Mouse (Mus musculus) kidney, postnatal 0 days (tissue): ENCODE data around the gene Agr3. TPM values are rescaled to one million over a fixed set of nuclear protein-coding genes. Genes with fewer than 3 reads are reported as not detected.

ENCODE experiments used
- ATAC-seq: fragments of 200-750 bp; cut with Nextera tagmentation; replicated peaks from 2 replicates; pipeline ENCODE4 v1.8.0; 2017; ENCODE audit warnings: low read depth, moderate number of reproducible peaks, moderate TSS enrichment, moderate library complexity; ENCODE audit not compliant: low FRiP score
- DNase-seq: peaks from one replicate; pipeline ENCODE4 v3.0.0-alpha.2; 2016; ENCODE audit warnings: low spot score
- H3K27ac ChIP-seq: fragments of 300-500 bp; sonication (generic); 2 replicates; pipeline ENCODE4 v1.5.1; 2014; ENCODE audit warnings: mild to moderate bottlenecking
- H3K27me3 ChIP-seq: fragments of 300-500 bp; sonication (generic); 2 replicates; pipeline ENCODE4 v1.6.1; 2014; ENCODE audit warnings: low read length, mixed read lengths; ENCODE audit not compliant: insufficient read depth
- H3K36me3 ChIP-seq: fragments of 300-500 bp; sonication (generic); 2 replicates; pipeline ENCODE4 v1.6.1; 2014; ENCODE audit warnings: low read length, mixed read lengths; ENCODE audit not compliant: insufficient read depth
- H3K4me1 ChIP-seq: fragments of 300-500 bp; sonication (generic); replicated peaks from 2 replicates; pipeline ENCODE4 v1.6.1; 2014; ENCODE audit warnings: antibody characterized with exemption, low read length, mixed read lengths; ENCODE audit not compliant: insufficient read depth
- H3K4me2 ChIP-seq: fragments of 300-500 bp; sonication (generic); 2 replicates; pipeline ENCODE4 v1.6.1; 2014; ENCODE audit warnings: mild to moderate bottlenecking, low read length, moderate library complexity, mixed read lengths
- H3K4me3 ChIP-seq: fragments of 300-500 bp; sonication (generic); replicated peaks from 2 replicates; pipeline ENCODE4 v1.5.1; 2014; ENCODE audit warnings: low read depth, low read length
- H3K9ac ChIP-seq: fragments of 300-500 bp; sonication (generic); 2 replicates; pipeline ENCODE4 v1.6.1; 2014; ENCODE audit warnings: low read depth, low read length
- H3K9me3 ChIP-seq: fragments of 300-500 bp; sonication (generic); replicated peaks from 2 replicates; pipeline ENCODE4 v1.6.1; 2016; ENCODE audit warnings: low read length, inconsistent platforms, mixed read lengths
- CTCF ChIP-seq: IDR thresholded peaks from 2 replicates; pipeline ENCODE4 v1.5.1; 2016; ENCODE audit warnings: antibody characterized with exemption, low read depth, mild to moderate bottlenecking, moderate library complexity
- WGBS: fragments of 180-500 bp; shearing (Covaris S2); extraction: QIAGEN DNeasy Blood & Tissue Kit; methylation state at CpG from one replicate; pipeline ENCODE4 v1.1.7; 2014; 5-methylcytosine and 5-hydroxymethylcytosine counted together
- polyA plus RNA-seq: library from polyadenylated mRNA; unstranded; fragments of >200 nt; fragmentation: Nextera tagmentation; extraction: Ambion mirVana; gene quantifications from 2 replicates; pipeline ENCODE4 v1.2.1, GENCODE M21; 2015

Agr3 gene
- polyA plus RNA-seq, 1 experiment from 2014 or later: not detected

DNA sequence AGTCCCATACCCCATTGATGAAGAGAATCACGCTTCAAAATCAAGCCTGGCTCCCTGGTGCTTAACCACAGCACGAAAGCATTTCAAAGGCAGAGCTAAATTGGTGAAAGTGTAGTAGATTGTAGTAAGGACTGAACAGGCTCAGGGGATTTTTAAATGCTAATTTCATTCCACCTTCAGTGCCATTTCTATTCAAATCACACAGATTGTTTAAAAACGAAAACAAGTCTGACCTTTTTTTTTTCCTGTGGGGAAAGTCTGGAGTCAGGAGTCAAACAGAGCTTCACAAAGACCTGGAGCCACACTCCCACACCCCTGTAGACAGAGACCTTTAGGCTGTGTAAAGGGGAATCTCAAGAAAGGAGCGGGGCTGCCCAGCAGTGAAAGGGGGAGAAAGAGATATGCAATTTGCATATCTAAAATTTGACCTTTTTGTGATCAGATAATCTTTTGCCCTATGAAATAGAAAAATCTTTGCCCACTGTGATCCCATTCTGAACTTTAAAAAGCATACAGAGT lies 28.6 kb upstream of the Agr3 start:
- Histone ChIP-seq H3K27ac (no peak overlapping the region), H3K9me3 (no peaks in the 10 kb centered on the region), H3K9ac (no peak overlapping the region), H3K4me3 (peak overlapping the region; percentile 33), H3K4me2 (peak overlapping the region; percentile 62), H3K4me1 (no peaks in the 10 kb centered on the region), H3K27me3 (no peaks in the 10 kb centered on the region), H3K36me3 (no peaks in the 10 kb centered on the region)
- 26% methylated on average over 4 of the region's 4 CpGs for WGBS
- DNase-seq (peak; percentile 10), ATAC-seq (no peak)
- TF ChIP-seq CTCF: no peak

DNA sequence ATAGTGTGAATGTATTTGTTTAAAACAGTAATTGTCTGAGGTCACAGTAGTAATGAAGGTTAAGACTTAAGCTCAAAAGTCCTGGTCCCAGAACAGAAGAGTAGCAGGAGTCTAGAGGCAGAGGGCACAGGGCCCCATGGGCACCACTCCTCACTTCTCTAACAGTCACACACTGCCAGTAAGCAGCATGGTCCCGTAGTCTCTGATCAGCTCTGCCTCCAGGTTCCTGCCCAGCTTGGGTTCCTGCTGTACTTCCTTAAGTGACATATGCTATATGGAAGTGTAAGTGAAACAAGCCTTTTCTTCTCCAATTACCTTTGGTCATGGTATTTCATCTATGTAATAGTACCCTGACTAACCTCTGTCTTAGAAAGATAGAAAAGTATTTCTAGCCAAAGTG lies 14.8 kb upstream of the Agr3 start:
- ATAC-seq (no peak), DNase-seq (no peak)
- 80% methylated on average over 1 of the region's 1 CpGs for WGBS

DNA sequence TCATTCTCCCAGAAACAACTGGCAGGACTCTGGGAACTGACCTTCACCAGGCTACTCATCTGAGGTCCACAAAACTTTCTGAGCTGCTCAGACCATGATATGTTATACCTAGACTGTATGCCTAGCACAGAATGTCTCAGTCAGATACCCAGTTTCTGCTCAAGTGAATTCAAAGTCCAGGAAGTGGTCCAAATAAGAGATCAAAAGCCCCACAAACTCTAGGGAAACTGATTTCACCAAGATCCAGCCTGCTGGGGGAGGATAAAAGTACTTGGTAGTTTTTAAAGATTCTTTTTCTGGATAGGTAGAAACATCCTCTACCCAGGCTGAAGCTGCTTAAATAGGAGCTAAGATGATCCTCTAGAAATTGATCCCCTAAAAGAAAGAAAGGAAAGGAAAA lies 9.6 kb upstream of the Agr3 start:
- DNase-seq (no peak), ATAC-seq (no peak)
- no peaks in the 10 kb centered on the region for H3K9me3 ChIP-seq
- H3K4me2 ChIP-seq: no peak overlapping the region
- no peak overlapping the region for H3K27ac ChIP-seq
- no peak overlapping the region for H3K9ac ChIP-seq
- H3K4me1 ChIP-seq: no peaks in the 10 kb centered on the region
- H3K27me3 ChIP-seq: no peaks in the 10 kb centered on the region
- no peaks in the 10 kb centered on the region for H3K36me3 ChIP-seq
- no peak for TF ChIP-seq CTCF
- no peak overlapping the region for H3K4me3 ChIP-seq

More for the DNA sequence above, 14.8 kb upstream of the Agr3 start:
- TF ChIP-seq CTCF: no peak
- Histone ChIP-seq H3K27me3 (no peaks in the 10 kb centered on the region), H3K9ac (no peak overlapping the region), H3K27ac (no peak overlapping the region), H3K36me3 (no peaks in the 10 kb centered on the region), H3K4me2 (no peak overlapping the region), H3K9me3 (no peaks in the 10 kb centered on the region), H3K4me3 (no peak overlapping the region), H3K4me1 (no peaks in the 10 kb centered on the region)

DNA sequence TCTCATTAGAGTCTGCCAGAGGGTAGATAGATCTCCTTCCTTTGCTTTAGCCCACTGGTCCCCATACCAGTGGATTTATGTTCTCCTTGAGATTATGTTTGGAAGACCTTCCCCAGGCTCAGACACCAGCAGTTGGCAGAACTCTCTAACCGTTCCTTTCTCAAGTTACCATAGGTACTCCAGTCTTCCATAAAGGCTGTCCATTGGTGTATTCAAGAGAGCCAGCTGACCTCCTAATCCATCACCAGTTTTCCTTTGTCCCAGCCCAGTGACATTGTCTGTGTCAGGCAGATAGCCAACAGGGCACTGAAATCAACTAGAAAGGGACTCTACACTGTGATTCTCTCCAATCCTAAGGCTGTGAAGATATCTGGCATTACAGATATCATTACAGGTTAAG lies 9.0 kb upstream of the Agr3 start:
- no peak overlapping the region for H3K4me3 ChIP-seq
- ATAC-seq: no peak
- H3K9me3 ChIP-seq: no peaks in the 10 kb centered on the region
- TF ChIP-seq CTCF: no peak
- no peak for DNase-seq
- no peaks in the 10 kb centered on the region for H3K4me1 ChIP-seq
- H3K27me3 ChIP-seq: no peaks in the 10 kb centered on the region
- no peak overlapping the region for H3K4me2 ChIP-seq
- no peaks in the 10 kb centered on the region for H3K36me3 ChIP-seq
- H3K9ac ChIP-seq: no peak overlapping the region
- no peak overlapping the region for H3K27ac ChIP-seq
- WGBS: 48% methylated on average over 1 of the region's 1 CpGs

DNA sequence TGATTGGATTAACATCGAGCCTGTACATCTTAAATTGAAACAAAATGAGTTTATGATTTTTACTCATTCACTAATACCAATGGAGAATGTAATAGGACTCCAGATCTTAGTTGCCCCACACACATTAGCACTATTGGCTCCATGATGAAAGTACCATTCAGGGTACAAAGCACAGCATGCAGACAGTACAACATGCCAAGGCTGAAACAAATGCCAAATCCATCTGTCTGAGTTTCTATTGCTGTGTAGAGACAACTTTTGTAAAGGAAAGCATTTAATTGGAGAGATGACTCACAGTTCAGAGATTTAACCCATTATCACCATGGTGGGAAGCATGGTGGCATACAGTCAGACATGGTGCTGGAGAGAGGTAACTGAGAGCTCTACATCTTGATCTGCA lies 7.4 kb upstream of the Agr3 start:
- no peak for TF ChIP-seq CTCF
- ATAC-seq: no peak
- Histone ChIP-seq H3K4me2 (no peak overlapping the region), H3K4me1 (no peaks in the 10 kb centered on the region), H3K4me3 (no peak overlapping the region), H3K27ac (no peak overlapping the region), H3K27me3 (no peaks in the 10 kb centered on the region), H3K9ac (no peak overlapping the region), H3K9me3 (no peaks in the 10 kb centered on the region), H3K36me3 (no peaks in the 10 kb centered on the region)
- no peak for DNase-seq
- 77% methylated on average over 1 of the region's 1 CpGs for WGBS

DNA sequence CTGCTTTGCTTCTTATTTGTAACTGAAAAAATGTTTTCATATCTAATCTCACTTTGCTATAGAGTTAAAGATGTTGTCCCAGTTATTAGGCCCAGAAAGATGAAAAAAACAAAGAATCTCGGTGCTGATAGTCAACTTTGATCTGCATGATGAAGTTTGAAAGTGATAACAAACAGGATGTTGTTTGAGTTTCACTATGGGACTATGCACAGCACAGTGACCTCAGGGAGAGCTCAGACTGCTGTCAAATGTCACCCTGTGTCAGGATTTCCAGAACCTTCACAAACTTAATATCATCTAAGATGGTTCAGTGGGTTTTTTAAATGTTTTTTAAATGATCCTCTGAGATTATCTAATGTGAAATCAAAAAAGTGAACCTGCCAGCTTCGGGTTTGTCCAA lies 2.4 kb downstream of the Agr3 start:
- Histone ChIP-seq H3K9me3 (no peaks in the 10 kb centered on the region), H3K27me3 (no peaks in the 10 kb centered on the region), H3K9ac (no peak overlapping the region), H3K27ac (no peak overlapping the region), H3K4me2 (no peak overlapping the region), H3K4me3 (no peak overlapping the region), H3K36me3 (no peaks in the 10 kb centered on the region), H3K4me1 (no peaks in the 10 kb centered on the region)
- ATAC-seq: no peak
- no peak for DNase-seq
- 65% methylated on average over 2 of the region's 2 CpGs for WGBS
- no peak for TF ChIP-seq CTCF

DNA sequence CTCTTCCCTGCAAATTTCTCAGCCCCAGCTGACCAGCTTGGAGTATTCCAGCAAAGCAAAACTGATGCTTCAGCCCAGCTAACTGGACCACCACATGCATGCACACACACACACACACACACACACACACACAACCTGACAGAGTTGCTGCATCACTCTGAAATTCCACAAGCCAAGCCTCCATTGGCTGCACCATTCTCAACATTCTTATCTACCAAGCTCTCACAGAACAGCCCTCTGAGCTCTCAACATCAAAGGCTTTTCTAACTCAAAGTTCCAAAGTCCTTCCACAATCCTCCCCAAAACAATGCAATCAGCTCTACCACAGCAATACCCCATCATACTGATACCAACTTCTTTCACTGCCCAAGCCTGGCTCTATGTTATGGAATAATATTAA lies 7.4 kb downstream of the Agr3 start:
- Histone ChIP-seq H3K9me3 (no peaks in the 10 kb centered on the region), H3K36me3 (no peaks in the 10 kb centered on the region), H3K4me3 (no peak overlapping the region), H3K27ac (no peak overlapping the region), H3K27me3 (no peaks in the 10 kb centered on the region), H3K9ac (no peak overlapping the region), H3K4me2 (no peak overlapping the region), H3K4me1 (no peaks in the 10 kb centered on the region)
- no peak for DNase-seq
- no peak; the same call in 1 of the 2 replicates for ATAC-seq
- TF ChIP-seq CTCF: no peak
